11 mouse cellular contexts compared by ENCODE assay signal in genomic region chr13:8783686-8784307, GRCm38 (mm10).
"Had no signal": no experiment of that assay in that cellular context is flagged by ENCODE, and none has a peak within 500 bp of the region (broad histone marks: within the 10 kb centered on the region; RNA-seq: fewer than 3 reads in every experiment).

No protein-coding gene starts in this region.

- ATAC-seq: liver, postnatal 0 days; lung, postnatal 0 days; midbrain, embryonic 15.5 days had no signal

- DNase-seq: kidney, adult 8-10 months; kidney, postnatal 10 days; kidney, postnatal 36 days; left cerebral cortex, postnatal 4 days; liver, postnatal 0 days; lung, embryonic 14.5 days; right cerebral cortex, adult 18-20 months; right cerebral cortex, postnatal 14 days; right cerebral cortex, postnatal 4 days had no signal
